Mouse (Mus musculus): ENCODE data around the gene Litaf. TPM values are rescaled to one million over a fixed set of nuclear protein-coding genes. Genes with fewer than 3 reads are reported as not detected.
A peak's percentile ranks its signal among the peaks of the same experiment; 100 is the strongest.

Litaf gene
- polyA plus RNA-seq (2015; fragmentation: Nextera tagmentation; extraction: Ambion mirVana): 66.2 and 70.0 TPM in 2 replicates

- no peaks in the 10 kb centered on the region for H3K9me3 ChIP-seq
- under 1% methylated on average over 78 of the region's 78 CpGs for WGBS
- ATAC-seq (ENCODE audit: extremely low read depth, insufficient number of reproducible peaks, low FRiP score, low TSS enrichment): peak; percentile 90
- peaks cover 5% of the 10 kb centered on the region for H3K36me3 ChIP-seq
- H3K4me2 ChIP-seq: peak within 1 kb of the TSS; percentile 76
- H3K9ac ChIP-seq: peak within 1 kb of the TSS; percentile 94
- no peaks in the 10 kb centered on the region for H3K27me3 ChIP-seq (replicated peaks)
- peak within 1 kb of the TSS; percentile 89 for H3K4me3 ChIP-seq
- peak within 1 kb of the TSS; percentile 94 for H3K27ac ChIP-seq (replicated peaks)
- H3K4me1 ChIP-seq: peaks cover 81% of the 10 kb centered on the region
Measured at GRCm38 (mm10) chr16:11066029-11066832, at the start of gene Litaf. Gene Litaf (minus strand): TSS chr16:11066157.

GRCm38 (mm10) chr16:11109198-11109740 is 43.3 kb upstream of the Litaf start:
- no peak overlapping the region for H3K4me2 ChIP-seq
- 71% methylated on average over 4 of the region's 4 CpGs for WGBS
- no peak for ATAC-seq (ENCODE audit: extremely low read depth, insufficient number of reproducible peaks, low FRiP score, low TSS enrichment)
- H3K4me3 ChIP-seq: no peak overlapping the region
- H3K9me3 ChIP-seq: no peaks in the 10 kb centered on the region
- H3K36me3 ChIP-seq: peaks cover 52% of the 10 kb centered on the region
- no peak overlapping the region for H3K27ac ChIP-seq (replicated peaks)
- H3K9ac ChIP-seq: no peak overlapping the region
- H3K27me3 ChIP-seq (replicated peaks): no peaks in the 10 kb centered on the region
- no peaks in the 10 kb centered on the region for H3K4me1 ChIP-seq

GRCm38 (mm10) chr16:11104905-11105304 is 38.9 kb upstream of the Litaf start:
- no peak for ATAC-seq (ENCODE audit: extremely low read depth, insufficient number of reproducible peaks, low FRiP score, low TSS enrichment)
- Histone ChIP-seq H3K9me3 (no peaks in the 10 kb centered on the region), H3K4me3 (no peak overlapping the region), H3K27me3 (replicated peaks) (no peaks in the 10 kb centered on the region), H3K9ac (no peak overlapping the region), H3K36me3 (peaks cover 75% of the 10 kb centered on the region), H3K4me1 (no peaks in the 10 kb centered on the region), H3K4me2 (no peak overlapping the region), H3K27ac (replicated peaks) (no peak overlapping the region)
- WGBS: 83% methylated on average over 1 of the region's 1 CpGs

GRCm38 (mm10) chr16:11097301-11097700 is 31.3 kb upstream of the Litaf start:
- H3K9ac ChIP-seq: no peak overlapping the region
- 89% methylated on average over 3 of the region's 3 CpGs for WGBS
- H3K36me3 ChIP-seq: peaks cover 68% of the 10 kb centered on the region
- H3K4me3 ChIP-seq: no peak overlapping the region
- H3K27me3 ChIP-seq (replicated peaks): no peaks in the 10 kb centered on the region
- H3K4me1 ChIP-seq: peaks cover 28% of the 10 kb centered on the region
- H3K27ac ChIP-seq (replicated peaks): no peak overlapping the region
- no peak for ATAC-seq (ENCODE audit: extremely low read depth, insufficient number of reproducible peaks, low FRiP score, low TSS enrichment)
- no peak overlapping the region for H3K4me2 ChIP-seq
- no peaks in the 10 kb centered on the region for H3K9me3 ChIP-seq

GRCm38 (mm10) chr16:11093717-11094386 is 27.9 kb upstream of the Litaf start:
- Histone ChIP-seq H3K27me3 (replicated peaks) (no peaks in the 10 kb centered on the region), H3K27ac (replicated peaks) (peak overlapping the region; percentile 73; the same call in 1 of the 2 replicates), H3K36me3 (peaks cover 68% of the 10 kb centered on the region), H3K4me2 (no peak overlapping the region), H3K4me3 (no peak overlapping the region), H3K9ac (no peak overlapping the region), H3K9me3 (no peaks in the 10 kb centered on the region), H3K4me1 (peaks cover 37% of the 10 kb centered on the region)
- WGBS: 79% methylated on average over 13 of the region's 13 CpGs
- no peak for ATAC-seq (ENCODE audit: extremely low read depth, insufficient number of reproducible peaks, low FRiP score, low TSS enrichment)

- ATAC-seq (ENCODE audit: extremely low read depth, insufficient number of reproducible peaks, low FRiP score, low TSS enrichment): no peak
- WGBS: 26% methylated on average over 3 of the region's 3 CpGs
- H3K9ac ChIP-seq: 0 out of 2 replicates have a peak overlapping the region, but pooled peaks have one; percentile 34
- peak overlapping the region; percentile 73 for H3K27ac ChIP-seq (replicated peaks)
- no peaks in the 10 kb centered on the region for H3K9me3 ChIP-seq
- H3K4me2 ChIP-seq: peak overlapping the region; percentile 4; the same call in 1 of the 2 replicates
- peaks cover 78% of the 10 kb centered on the region for H3K36me3 ChIP-seq
- no peak overlapping the region for H3K4me3 ChIP-seq
- no peaks in the 10 kb centered on the region for H3K27me3 ChIP-seq (replicated peaks)
- H3K4me1 ChIP-seq: peaks cover 30% of the 10 kb centered on the region
Measured at GRCm38 (mm10) chr16:11092523-11092922, 26.6 kb upstream of the Litaf start.

GRCm38 (mm10) chr16:11092061-11092460 is 26.1 kb upstream of the Litaf start:
- ATAC-seq (ENCODE audit: extremely low read depth, insufficient number of reproducible peaks, low FRiP score, low TSS enrichment): no peak
- Histone ChIP-seq H3K36me3 (peaks cover 82% of the 10 kb centered on the region), H3K4me3 (no peak overlapping the region), H3K4me1 (peaks cover 30% of the 10 kb centered on the region), H3K27ac (replicated peaks) (peak overlapping the region; percentile 73), H3K4me2 (peak overlapping the region; percentile 4; the same call in 1 of the 2 replicates), H3K9ac (no peak overlapping the region), H3K27me3 (replicated peaks) (no peaks in the 10 kb centered on the region), H3K9me3 (no peaks in the 10 kb centered on the region)
- WGBS: 40% methylated on average over 4 of the region's 4 CpGs

GRCm38 (mm10) chr16:11090836-11091570 is 25.0 kb upstream of the Litaf start:
- no peaks in the 10 kb centered on the region for H3K9me3 ChIP-seq
- H3K27me3 ChIP-seq (replicated peaks): no peaks in the 10 kb centered on the region
- H3K4me1 ChIP-seq: peaks cover 30% of the 10 kb centered on the region
- peak overlapping the region; percentile 73 for H3K27ac ChIP-seq (replicated peaks)
- no peak overlapping the region for H3K4me2 ChIP-seq
- peaks cover 84% of the 10 kb centered on the region for H3K36me3 ChIP-seq
- no peak for ATAC-seq (ENCODE audit: extremely low read depth, insufficient number of reproducible peaks, low FRiP score, low TSS enrichment)
- 79% methylated on average over 10 of the region's 10 CpGs for WGBS
- H3K9ac ChIP-seq: no peak overlapping the region; the same call in 1 of the 2 replicates
- H3K4me3 ChIP-seq: no peak overlapping the region

GRCm38 (mm10) chr16:11086856-11087588 is 21.1 kb upstream of the Litaf start:
- Histone ChIP-seq H3K4me3 (no peak overlapping the region), H3K27me3 (replicated peaks) (no peaks in the 10 kb centered on the region), H3K36me3 (peaks cover 96% of the 10 kb centered on the region), H3K9me3 (no peaks in the 10 kb centered on the region), H3K4me2 (no peak overlapping the region), H3K27ac (replicated peaks) (no peak overlapping the region), H3K9ac (no peak overlapping the region), H3K4me1 (peaks cover 8% of the 10 kb centered on the region)
- ATAC-seq (ENCODE audit: extremely low read depth, insufficient number of reproducible peaks, low FRiP score, low TSS enrichment): no peak
- 83% methylated on average over 5 of the region's 5 CpGs for WGBS

- H3K36me3 ChIP-seq: peaks cover 96% of the 10 kb centered on the region
- no peak for ATAC-seq (ENCODE audit: extremely low read depth, insufficient number of reproducible peaks, low FRiP score, low TSS enrichment)
Measured at GRCm38 (mm10) chr16:11086299-11086698, 20.3 kb upstream of the Litaf start.

More at GRCm38 (mm10) chr16:11086299-11086698, 20.3 kb upstream of the Litaf start:
- 91% methylated on average over 3 of the region's 3 CpGs for WGBS
- Histone ChIP-seq H3K4me1 (peaks cover under 1% of the 10 kb centered on the region; the same call in 1 of the 2 replicates), H3K4me3 (no peak overlapping the region), H3K27ac (replicated peaks) (no peak overlapping the region), H3K27me3 (replicated peaks) (no peaks in the 10 kb centered on the region), H3K4me2 (no peak overlapping the region), H3K9me3 (no peaks in the 10 kb centered on the region), H3K9ac (no peak overlapping the region)

All from heart, embryonic 13.5 days (tissue).